Mouse (Mus musculus) small intestine, adult 2 months (tissue): ENCODE data around the gene Jund. TPM values are rescaled to one million over a fixed set of nuclear protein-coding genes. Genes with fewer than 3 reads are reported as not detected.

ENCODE experiments used
- H3K27ac ChIP-seq: fragments of 200-500 bp; 2 replicates; pipeline ENCODE4 v1.5.1; 2012; ENCODE audit warnings: low read depth, low read length, control low read depth, inconsistent platforms; ENCODE audit not compliant: insufficient read depth
- H3K27me3 ChIP-seq: fragments of 200-500 bp; 2 replicates; pipeline ENCODE4 v1.6.1; 2012; ENCODE audit warnings: mild to moderate bottlenecking, moderate library complexity, low read length, inconsistent platforms; ENCODE audit not compliant: control insufficient read depth, insufficient read depth
- H3K36me3 ChIP-seq: fragments of 200-500 bp; 2 replicates; pipeline ENCODE4 v1.6.1; 2012; ENCODE audit warnings: mild to moderate bottlenecking, low read length, control low read depth, inconsistent platforms; ENCODE audit not compliant: control insufficient read depth, insufficient read depth
- H3K4me1 ChIP-seq: fragments of 200-500 bp; 2 replicates; pipeline ENCODE4 v1.6.1; 2012; ENCODE audit warnings: low read length, inconsistent platforms, mixed read lengths; ENCODE audit not compliant: control insufficient read depth, insufficient read depth, insufficient read length
- H3K4me3 ChIP-seq: fragments of 200-500 bp; 2 replicates; pipeline ENCODE4 v1.5.1; 2012; ENCODE audit warnings: low read depth, mild to moderate bottlenecking, control low read depth, inconsistent platforms, low read length, moderate library complexity
- CTCF ChIP-seq: fragments of 200-500 bp; IDR thresholded peaks from 2 replicates; pipeline ENCODE4 v1.5.1; 2012; ENCODE audit warnings: low read depth, mild to moderate bottlenecking, control low read depth, inconsistent platforms, low read length, moderate library complexity, mixed read lengths; ENCODE audit not compliant: insufficient replicate concordance, insufficient read length; ENCODE audit errors: extremely low read depth
- POLR2A ChIP-seq: fragments of 200-500 bp; IDR thresholded peaks from 2 replicates; pipeline ENCODE4 v1.6.1; 2012; ENCODE audit warnings: low read depth, mild to moderate bottlenecking, control low read depth, inconsistent platforms, low read length, moderate library complexity
- WGBS: fragments of 180-500 bp; shearing (Covaris S2); methylation state at CpG from one replicate; pipeline ENCODE4 v1.1.7; 2018; 5-methylcytosine and 5-hydroxymethylcytosine counted together
- polyA plus RNA-seq: library from polyadenylated mRNA; depleted of rRNA; stranded (reverse); fragments of >200 nt; gene quantifications from 2 replicates; pipeline ENCODE4 v1.2.3, GENCODE M21; 2012; rRNA removed

The Jund gene
- polyA plus RNA-seq, 1 experiment: 1,098 TPM

DNA sequence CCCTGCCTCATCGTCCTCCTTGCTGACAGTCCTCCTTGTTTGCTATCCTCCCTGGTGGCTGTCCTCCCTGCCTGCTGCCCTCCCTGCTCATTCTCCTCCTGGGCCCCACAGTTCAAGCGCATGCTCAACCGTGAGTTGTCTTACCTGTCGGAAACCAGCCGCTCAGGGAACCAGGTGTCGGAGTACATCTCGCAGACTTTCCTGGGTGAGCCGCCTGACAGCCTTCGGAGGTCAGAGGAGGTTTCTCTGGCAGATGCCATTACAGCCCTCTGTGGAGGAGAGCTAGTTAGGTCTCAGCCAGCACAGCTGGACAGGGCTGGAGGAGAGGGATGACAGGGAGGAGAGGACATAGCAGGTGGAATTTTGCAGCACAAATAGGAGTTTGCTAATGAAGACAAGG is 47.9 kb downstream of the Jund start:
- 45% methylated on average over 9 of the region's 9 CpGs for WGBS
- TF ChIP-seq CTCF (no peak), POLR2A (no peak)
- H3K27me3 ChIP-seq: peaks cover 33% of the 10 kb centered on the region
- no peaks in the 10 kb centered on the region for H3K36me3 ChIP-seq
- no peak overlapping the region for H3K4me3 ChIP-seq
- peaks cover 11% of the 10 kb centered on the region for H3K4me1 ChIP-seq
- H3K27ac ChIP-seq: no peak overlapping the region

DNA sequence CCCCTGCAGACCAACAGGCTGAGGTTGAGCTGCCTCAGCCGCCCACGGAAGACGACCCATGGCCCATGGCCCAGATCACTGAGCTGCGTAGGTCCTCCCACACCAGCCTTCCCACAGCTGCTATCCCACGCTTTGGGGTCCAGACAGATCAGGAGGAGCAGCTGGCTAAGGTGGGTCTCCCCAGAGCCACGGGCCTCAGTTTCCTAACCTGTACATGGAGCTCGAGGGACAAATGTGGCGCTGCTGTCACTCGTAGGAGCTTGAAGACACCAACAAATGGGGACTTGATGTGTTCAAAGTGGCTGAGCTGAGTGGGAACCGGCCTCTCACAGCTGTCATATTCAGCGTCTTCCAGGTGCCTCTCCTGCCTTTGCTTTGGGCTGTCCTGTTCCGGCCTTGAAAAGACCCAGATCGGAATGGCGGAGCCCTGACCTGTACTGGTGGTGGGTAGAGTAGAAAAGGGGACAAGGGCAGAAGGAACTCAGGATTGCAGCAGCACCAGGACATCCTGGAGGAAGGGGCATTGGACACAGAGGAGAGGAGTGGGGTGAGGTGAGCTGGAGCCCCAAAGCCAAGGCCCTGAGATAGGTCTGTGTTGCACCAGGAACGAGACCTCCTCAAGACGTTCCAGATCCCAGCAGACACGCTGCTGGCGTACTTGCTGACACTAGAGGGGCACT is 48.6 kb downstream of the Jund start:
- peaks cover 11% of the 10 kb centered on the region for H3K4me1 ChIP-seq
- WGBS: 85% methylated on average over 18 of the region's 18 CpGs
- TF ChIP-seq CTCF: no peak
- TF ChIP-seq POLR2A: no peak
- H3K4me3 ChIP-seq: no peak overlapping the region
- no peaks in the 10 kb centered on the region for H3K36me3 ChIP-seq
- H3K27me3 ChIP-seq: peaks cover 26% of the 10 kb centered on the region
- no peak overlapping the region for H3K27ac ChIP-seq

- peaks cover 20% of the 10 kb centered on the region for H3K27me3 ChIP-seq
- WGBS: 84% methylated on average over 23 of the region's 23 CpGs
- no peaks in the 10 kb centered on the region for H3K36me3 ChIP-seq
- H3K27ac ChIP-seq: no peak overlapping the region
- no peak overlapping the region for H3K4me3 ChIP-seq
- H3K4me1 ChIP-seq: peaks cover 12% of the 10 kb centered on the region
- TF ChIP-seq POLR2A (no peak), CTCF (no peak)
Measured at GRCm38 (mm10) chr8:70748246-70749096, 49.7 kb downstream of the Jund start.

- no peak overlapping the region for H3K4me3 ChIP-seq
- no peak overlapping the region for H3K27ac ChIP-seq
- TF ChIP-seq POLR2A: no peak
- TF ChIP-seq CTCF: no peak
- H3K27me3 ChIP-seq: peaks cover 17% of the 10 kb centered on the region
- H3K4me1 ChIP-seq: peaks cover 5% of the 10 kb centered on the region
- no peaks in the 10 kb centered on the region for H3K36me3 ChIP-seq
- 80% methylated on average over 19 of the region's 19 CpGs for WGBS
Measured at GRCm38 (mm10) chr8:70749097-70749674, 50.4 kb downstream of the Jund start.

Other genes starting within 250 kb of the Jund start
- gene Klhl26, start 222.0 kb upstream of the Jund start, polyA plus RNA-seq: 24.9 and 30.8 TPM in 2 replicates
- 1.2 and 1.6 TPM in 2 replicates for gene Tmem59l, start 211.6 kb upstream of the Jund start, polyA plus RNA-seq
- gene Crlf1, start 205.8 kb upstream of the Jund start, polyA plus RNA-seq: 2.3 and 27.3 TPM in 2 replicates
- gene Rex1bd, start 192.2 kb upstream of the Jund start, polyA plus RNA-seq: 137 and 244 TPM in 2 replicates
- gene Uba52, start 188.1 kb upstream of the Jund start, polyA plus RNA-seq: 606 and 770 TPM in 2 replicates
- gene Fkbp8, start 171.2 kb upstream of the Jund start, polyA plus RNA-seq: 300 and 623 TPM in 2 replicates
- gene Kxd1, start 171.0 kb upstream of the Jund start, polyA plus RNA-seq: 34.3 and 64.4 TPM in 2 replicates
- gene Ell, start 159.5 kb upstream of the Jund start, polyA plus RNA-seq: 20.5 and 45.6 TPM in 2 replicates
- gene Isyna1, start 104.6 kb upstream of the Jund start, polyA plus RNA-seq: 61.8 and 92.4 TPM in 2 replicates
- gene Ssbp4, start 90.1 kb upstream of the Jund start, polyA plus RNA-seq: 81.7 and 138 TPM in 2 replicates
- gene Lrrc25, start 82.8 kb upstream of the Jund start, polyA plus RNA-seq: 6.7 and 7.1 TPM in 2 replicates
- gene Gdf15, start 66.5 kb upstream of the Jund start, polyA plus RNA-seq: 4.1 and 6.7 TPM in 2 replicates
- 49.5 and 129 TPM in 2 replicates for gene Pgpep1, start 38.6 kb upstream of the Jund start, polyA plus RNA-seq
- gene Lsm4, start 25.7 kb upstream of the Jund start, polyA plus RNA-seq: 109 and 152 TPM in 2 replicates
- gene Iqcn, start 4.5 kb downstream of the Jund start, polyA plus RNA-seq: 0.03 and 0.05 TPM in 2 replicates
- 42.0 and 73.6 TPM in 2 replicates for gene Gm3336, start 19.6 kb downstream of the Jund start, polyA plus RNA-seq
- 6.5 and 6.8 TPM in 2 replicates for gene Pde4c, start 24.8 kb downstream of the Jund start, polyA plus RNA-seq
- 14.9 and 26.3 TPM in 2 replicates for gene Rab3a, start 55.7 kb downstream of the Jund start, polyA plus RNA-seq
- 190 and 222 TPM in 2 replicates for gene Mpv17l2, start 62.0 kb downstream of the Jund start, polyA plus RNA-seq
- 129 and 414 TPM in 2 replicates for gene Pik3r2, start 77.8 kb downstream of the Jund start, polyA plus RNA-seq
- gene Mast3, start 106.1 kb downstream of the Jund start, polyA plus RNA-seq: 63.9 and 71.9 TPM in 2 replicates
- gene Il12rb1, start 109.5 kb downstream of the Jund start, polyA plus RNA-seq: 2.5 and 5.4 TPM in 2 replicates
- 26.1 and 49.9 TPM in 2 replicates for gene Arrdc2, start 140.8 kb downstream of the Jund start, polyA plus RNA-seq
- gene Kcnn1, start 164.3 kb downstream of the Jund start, polyA plus RNA-seq: 0.90 and 2.9 TPM in 2 replicates
- gene Ccdc124, start 175.0 kb downstream of the Jund start, polyA plus RNA-seq: 35.9 and 64.7 TPM in 2 replicates
- 0.41 and 24.2 TPM in 2 replicates for gene Slc5a5, start 193.8 kb downstream of the Jund start, polyA plus RNA-seq
- 2,725 and 5,728 TPM in 2 replicates for gene Rpl18a, start 198.5 kb downstream of the Jund start, polyA plus RNA-seq
- gene Map1s, start 207.0 kb downstream of the Jund start, polyA plus RNA-seq: 21.9 and 32.9 TPM in 2 replicates